Mouse (Mus musculus): ENCODE measurements around the gene Stk38l. TPM values are rescaled to one million over a fixed set of nuclear protein-coding genes. Genes with fewer than 3 reads are reported as not detected.

Gene Stk38l
- polyA plus RNA-seq (2014; fragmentation: Illumina TruSeq; extraction: RNeasy Lipid Tissue Mini Kit (QIAGEN cat#74804); ENCODE audit: low read depth, low replicate concordance): 12.9 TPM

DNA sequence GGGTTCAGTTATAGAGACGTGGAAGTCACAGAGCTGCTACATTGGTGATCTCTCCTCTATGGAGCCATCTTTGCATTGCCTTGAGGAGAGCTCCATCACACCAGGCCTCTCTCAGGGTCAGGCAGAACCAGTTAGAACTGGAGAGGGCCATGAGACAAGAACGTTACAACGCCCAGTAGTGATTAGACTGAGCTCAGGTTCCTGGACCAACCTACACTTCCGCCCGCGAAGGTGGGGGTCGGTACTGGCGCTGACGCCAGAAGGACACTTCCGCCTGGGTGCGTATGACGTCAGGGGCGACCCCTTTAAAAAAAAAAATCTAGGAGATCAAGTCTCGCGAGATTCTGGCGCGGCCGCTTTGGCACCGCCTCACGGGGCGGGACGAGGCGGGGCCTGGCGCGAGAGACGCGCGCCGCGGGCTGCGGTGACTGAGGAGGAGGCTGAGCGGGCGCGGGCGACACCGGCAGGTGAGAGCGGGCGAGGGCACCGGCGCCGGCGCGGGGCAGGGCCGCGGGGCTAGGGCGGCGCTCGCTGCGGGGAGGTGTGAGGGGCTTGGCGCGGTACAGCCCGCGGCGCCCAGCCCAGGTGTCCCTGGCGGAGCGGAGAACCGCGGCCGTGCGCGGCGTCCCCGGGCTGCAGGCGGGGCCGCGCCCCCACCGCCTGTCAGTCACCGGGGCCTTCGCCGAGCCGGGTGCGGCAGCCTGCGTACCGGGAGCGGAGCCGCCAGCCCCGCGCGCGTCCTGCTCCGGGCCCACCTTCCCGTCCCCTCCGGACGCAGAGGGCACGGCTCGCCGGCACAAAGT lies at the start of gene Stk38l:
TSS of gene Stk38l (plus strand) at position 415 of the 803 bp plus-strand sequence.

GRCm38 (mm10) chr6:146795924-146796545 lies 71.2 kb downstream of the Stk38l start, which contains the start of gene Arntl2:
TSS of gene Arntl2 (plus strand) at chr6:146796055.

Other genes starting within 250 kb of the Stk38l start
- gene Itpr2, start 222.8 kb upstream of the Stk38l start, polyA plus RNA-seq (2014; fragmentation: Illumina TruSeq; extraction: RNeasy Lipid Tissue Mini Kit (QIAGEN cat#74804); ENCODE audit: low read depth, low replicate concordance): 7.9 TPM
- gene Fgfr1op2, start 147.8 kb upstream of the Stk38l start, polyA plus RNA-seq (2014; fragmentation: Illumina TruSeq; extraction: RNeasy Lipid Tissue Mini Kit (QIAGEN cat#74804); ENCODE audit: low read depth, low replicate concordance): 81.0 TPM
- 32.0 TPM for gene Ints13, start 147.2 kb upstream of the Stk38l start, polyA plus RNA-seq (2014; fragmentation: Illumina TruSeq; extraction: RNeasy Lipid Tissue Mini Kit (QIAGEN cat#74804); ENCODE audit: low read depth, low replicate concordance)
- 79.5 TPM for gene Med21, start 82.4 kb upstream of the Stk38l start, polyA plus RNA-seq (2014; fragmentation: Illumina TruSeq; extraction: RNeasy Lipid Tissue Mini Kit (QIAGEN cat#74804); ENCODE audit: low read depth, low replicate concordance)
- gene Tm7sf3, start 82.2 kb upstream of the Stk38l start, polyA plus RNA-seq (2014; fragmentation: Illumina TruSeq; extraction: RNeasy Lipid Tissue Mini Kit (QIAGEN cat#74804); ENCODE audit: low read depth, low replicate concordance): 17.0 TPM
- 3.6 TPM for gene Arntl2, start 71.1 kb downstream of the Stk38l start, polyA plus RNA-seq (2014; fragmentation: Illumina TruSeq; extraction: RNeasy Lipid Tissue Mini Kit (QIAGEN cat#74804); ENCODE audit: low read depth, low replicate concordance)
- 0.37 TPM for gene Smco2, start 125.1 kb downstream of the Stk38l start, polyA plus RNA-seq (2014; fragmentation: Illumina TruSeq; extraction: RNeasy Lipid Tissue Mini Kit (QIAGEN cat#74804); ENCODE audit: low read depth, low replicate concordance)
- 62.7 TPM for gene Ppfibp1, start 163.5 kb downstream of the Stk38l start, polyA plus RNA-seq (2014; fragmentation: Illumina TruSeq; extraction: RNeasy Lipid Tissue Mini Kit (QIAGEN cat#74804); ENCODE audit: low read depth, low replicate concordance)
- not detected for gene 1700034J05Rik, start 229.4 kb downstream of the Stk38l start, polyA plus RNA-seq (2014; fragmentation: Illumina TruSeq; extraction: RNeasy Lipid Tissue Mini Kit (QIAGEN cat#74804); ENCODE audit: low read depth, low replicate concordance)